Mouse (Mus musculus) kidney, postnatal 14 days (tissue): ENCODE measurements around the gene Gm21987.

Experiments
- DNase-seq: peaks from one replicate; pipeline ENCODE4 v3.0.0; 2022; ENCODE audit warnings: mixed read lengths

The Gm21987 gene

DNA sequence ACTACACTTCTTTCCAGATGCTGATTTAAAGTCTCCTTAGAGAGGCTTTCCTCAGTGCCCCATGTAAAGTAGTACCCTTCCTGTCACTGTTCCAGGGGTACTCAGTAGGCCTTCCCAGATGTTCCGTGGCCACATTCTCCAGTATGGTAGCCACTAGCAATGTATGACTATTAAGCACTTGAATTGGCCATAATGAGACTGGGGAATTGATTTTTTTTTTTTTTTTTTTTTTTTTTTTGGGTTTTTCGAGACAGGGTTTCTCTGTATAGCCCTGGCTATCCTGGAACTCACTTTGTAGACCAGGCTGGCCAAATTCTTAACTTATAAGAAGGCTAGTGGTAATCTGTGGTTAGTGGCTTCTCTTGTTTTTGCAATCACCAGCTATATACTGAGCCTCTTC lies 3.0 kb downstream of the Gm21987 start:
- DNase-seq: no peak

DNA sequence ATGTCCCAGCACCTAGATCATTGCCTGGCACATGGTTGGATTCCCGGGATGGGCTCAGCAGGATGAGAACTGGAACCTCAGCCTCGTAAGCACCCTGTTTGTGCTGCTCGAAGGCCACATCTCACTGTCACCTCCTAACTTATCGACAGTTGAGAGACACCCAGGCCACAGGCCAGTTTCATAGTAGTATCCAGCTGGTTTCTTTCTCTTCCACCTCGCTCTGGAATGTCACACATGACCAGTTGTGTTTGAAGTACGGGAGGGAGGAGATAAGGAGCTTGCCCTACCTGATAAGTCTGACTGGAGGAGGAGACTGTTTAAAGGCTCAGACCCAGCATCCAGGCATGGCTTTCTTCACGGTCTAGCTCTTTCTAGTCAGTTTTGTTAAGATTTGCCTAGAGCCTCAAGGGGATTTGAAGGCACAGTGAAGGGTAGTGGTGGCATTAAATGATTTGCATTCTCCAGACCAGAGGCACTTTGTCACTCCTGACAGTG lies 3.6 kb downstream of the Gm21987 start:
- DNase-seq: no peak

DNA sequence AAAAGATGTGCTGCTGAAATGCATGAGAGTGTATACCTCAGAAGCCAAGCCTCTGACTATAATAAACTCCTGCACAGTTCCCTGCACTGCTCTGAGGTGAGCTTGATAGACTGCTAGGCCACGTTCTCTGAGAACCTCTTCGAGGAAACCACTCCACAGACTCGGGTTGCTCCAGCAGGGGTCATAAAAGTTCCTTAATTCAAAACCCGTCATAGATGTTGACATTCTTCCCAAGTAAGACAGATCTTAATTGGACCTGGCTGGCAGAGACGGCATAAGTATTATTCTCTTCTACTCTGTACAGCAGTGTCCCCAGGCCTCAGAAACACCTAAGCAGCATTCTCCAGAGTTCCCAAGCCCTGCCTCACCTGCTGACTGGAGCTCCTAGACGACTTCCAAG lies 4.1 kb downstream of the Gm21987 start:
- DNase-seq: no peak

DNA sequence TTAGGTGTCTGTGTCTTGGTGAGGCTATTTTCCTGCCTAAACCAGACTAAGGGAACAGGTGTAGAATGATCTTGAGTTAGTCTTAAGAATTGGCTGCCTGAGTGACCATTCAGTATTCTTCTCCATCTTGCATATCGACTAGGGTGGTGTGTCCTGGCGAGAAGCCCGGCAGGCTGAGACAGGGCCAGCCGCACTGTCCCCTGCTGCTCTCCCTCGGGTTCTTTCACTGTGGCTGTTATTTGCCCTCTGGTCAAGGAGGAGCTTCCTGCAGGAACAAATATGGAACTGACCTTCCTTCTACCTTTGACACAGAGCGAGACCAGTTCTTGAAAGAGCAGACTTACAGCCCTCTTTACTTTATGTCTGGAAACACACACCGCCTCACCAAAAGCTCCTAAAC lies 5.2 kb downstream of the Gm21987 start:
- DNase-seq: no peak

DNA sequence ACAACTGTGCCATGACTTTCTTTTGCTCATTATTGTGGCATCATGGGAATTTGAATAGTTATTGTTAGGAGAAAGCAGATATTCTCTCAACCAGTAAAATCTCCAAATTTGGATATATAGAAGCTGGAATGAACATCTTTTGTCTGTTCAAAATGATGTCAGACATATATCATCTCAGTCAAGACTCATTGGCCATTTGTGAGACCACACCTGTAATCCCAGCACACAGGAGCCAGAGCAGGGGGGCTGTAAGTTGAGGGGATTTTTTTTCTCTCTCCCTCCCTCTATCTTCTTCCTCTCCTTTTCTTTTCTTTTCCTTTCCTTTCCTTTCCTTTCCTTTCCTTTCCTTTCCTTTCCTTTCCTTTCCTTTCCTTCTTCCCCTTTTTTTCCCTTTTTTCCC lies 6.0 kb downstream of the Gm21987 start:
- no peak for DNase-seq

DNA sequence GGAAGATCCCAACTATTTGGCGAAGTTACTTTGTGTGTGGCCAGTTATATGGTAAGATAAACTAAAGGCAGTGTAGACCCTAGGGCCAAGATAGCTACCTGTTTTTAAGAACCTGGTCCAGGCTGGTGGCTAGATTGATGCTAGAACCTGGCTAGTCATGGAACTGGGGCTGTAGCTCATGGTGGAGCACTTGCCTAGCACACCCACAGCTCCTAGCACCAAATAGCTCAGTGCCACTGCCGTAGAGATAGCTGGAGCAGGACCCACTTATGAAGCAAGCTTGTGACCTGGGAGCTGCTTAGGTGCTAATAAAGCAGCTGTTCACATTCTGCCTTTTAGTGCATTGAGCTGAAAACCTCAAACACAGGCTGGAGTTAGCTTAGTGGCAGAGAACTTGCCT lies 6.8 kb downstream of the Gm21987 start:
- no peak for DNase-seq

DNA sequence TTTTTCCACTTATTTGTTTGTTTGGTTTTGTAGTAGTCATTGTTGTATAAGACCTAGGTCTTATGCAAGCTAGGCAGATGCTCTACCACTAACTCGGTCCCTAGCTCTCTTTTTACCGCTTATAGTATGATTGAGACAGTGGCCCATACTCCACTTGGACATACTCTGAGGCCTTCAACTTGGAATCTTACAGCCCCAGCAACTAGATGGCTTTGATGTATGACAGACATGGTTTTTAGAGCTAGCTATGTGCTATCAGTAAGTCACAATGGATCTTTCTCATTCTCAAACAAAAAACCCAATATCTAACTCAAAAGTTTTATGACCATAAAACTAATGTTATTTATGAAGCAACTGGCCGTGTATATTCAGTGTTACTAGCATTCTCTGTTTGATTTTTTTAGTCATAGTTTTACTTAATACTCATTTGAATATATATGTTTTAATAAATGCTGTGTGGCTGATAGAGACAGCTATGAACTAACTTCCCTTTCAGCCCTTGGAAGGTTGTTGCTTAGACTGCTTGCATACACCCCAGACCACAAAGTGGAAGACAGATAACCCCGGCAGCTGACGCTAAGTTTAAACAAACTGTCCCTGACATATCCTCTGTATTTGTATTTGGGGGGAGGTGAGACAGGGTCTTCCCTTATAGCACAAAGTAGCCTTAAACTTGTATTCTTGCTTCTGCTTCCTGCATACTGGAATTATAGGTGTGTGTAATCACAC lies 7.5 kb downstream of the Gm21987 start:
- no peak for DNase-seq

DNA sequence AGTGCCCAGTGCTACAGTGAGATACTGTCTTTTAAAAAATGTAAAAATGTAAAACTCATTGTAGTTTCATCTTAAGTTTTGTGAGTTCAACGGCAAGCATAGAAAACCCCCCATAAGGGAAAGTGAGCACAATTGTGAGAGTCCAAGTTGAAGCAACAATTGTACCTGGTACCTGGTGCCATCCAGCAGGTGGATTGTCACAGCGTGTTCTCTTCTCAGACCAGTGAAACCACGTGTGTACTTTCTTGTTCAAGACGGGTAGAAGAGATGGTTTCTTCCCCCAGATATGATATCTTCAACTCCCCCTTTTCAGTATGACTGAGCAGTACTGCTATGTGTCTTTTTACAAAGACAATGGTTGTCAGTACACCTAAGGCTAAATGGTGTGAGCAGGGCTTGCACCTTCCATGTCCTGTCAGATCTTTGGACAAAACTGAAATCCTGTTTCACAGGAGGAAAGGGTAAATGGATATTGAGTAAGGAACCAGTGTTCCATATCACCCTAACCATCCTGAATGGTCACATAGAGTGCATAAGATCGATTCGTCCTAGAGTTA lies 11.5 kb downstream of the Gm21987 start:
- no peak for DNase-seq

DNA sequence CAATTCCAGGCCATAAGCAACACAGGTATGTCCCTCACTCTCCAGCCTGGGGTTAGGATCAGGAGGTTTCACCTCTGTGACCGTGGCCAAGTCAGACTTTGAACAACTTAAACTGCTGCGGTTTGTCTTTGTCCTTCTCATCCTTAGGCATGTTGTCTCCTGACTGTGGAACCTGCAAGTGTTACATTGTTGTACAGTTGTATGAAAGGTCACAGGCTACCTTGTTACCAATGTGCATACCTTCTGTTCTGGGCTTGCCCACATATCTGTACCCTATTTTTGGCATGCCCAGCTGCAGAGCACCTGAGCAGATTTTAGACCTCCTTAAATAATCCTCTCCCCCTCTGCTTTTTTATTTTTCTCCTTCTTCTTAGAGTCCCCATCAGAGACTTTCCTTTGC lies 12.4 kb downstream of the Gm21987 start:
- no peak for DNase-seq

DNA sequence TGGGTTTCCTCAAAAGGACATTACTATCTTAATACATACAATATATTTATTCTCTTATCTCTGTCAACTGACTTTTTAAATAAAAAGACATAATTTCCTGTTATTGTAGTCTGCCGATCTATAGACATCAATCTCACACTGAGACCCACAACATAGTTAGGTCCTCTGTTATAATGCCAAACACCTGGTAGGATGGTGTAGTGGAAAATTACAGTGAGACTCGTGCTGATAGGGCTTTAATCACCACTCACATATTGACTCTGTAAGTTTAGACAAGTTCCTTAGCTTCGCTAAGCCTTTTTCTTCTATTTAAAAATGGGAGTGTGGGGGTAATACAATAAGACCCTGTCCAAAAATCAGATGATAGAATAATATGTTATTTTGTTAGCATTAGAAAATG lies 13.0 kb downstream of the Gm21987 start:
- DNase-seq: no peak

DNA sequence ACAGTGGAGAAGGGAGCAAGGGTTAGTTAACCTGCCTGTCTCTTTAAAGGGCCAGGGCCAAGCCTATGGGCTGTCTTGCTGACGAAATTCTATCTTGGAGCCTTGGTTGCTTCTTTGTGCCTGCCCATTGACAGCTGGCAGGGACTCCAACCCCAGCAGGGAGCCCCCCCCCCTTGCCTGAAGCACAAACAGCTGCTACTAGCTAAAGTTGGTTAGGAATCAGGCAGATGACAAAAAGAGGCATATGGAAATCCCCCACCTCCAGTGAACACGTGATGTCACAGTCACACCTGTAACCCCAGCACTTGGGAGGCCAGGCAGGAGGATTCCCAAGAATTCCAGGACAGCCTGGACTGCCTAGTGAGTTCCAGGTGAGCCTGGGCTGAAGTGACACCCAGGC lies 13.5 kb downstream of the Gm21987 start:
- no peak for DNase-seq

DNA sequence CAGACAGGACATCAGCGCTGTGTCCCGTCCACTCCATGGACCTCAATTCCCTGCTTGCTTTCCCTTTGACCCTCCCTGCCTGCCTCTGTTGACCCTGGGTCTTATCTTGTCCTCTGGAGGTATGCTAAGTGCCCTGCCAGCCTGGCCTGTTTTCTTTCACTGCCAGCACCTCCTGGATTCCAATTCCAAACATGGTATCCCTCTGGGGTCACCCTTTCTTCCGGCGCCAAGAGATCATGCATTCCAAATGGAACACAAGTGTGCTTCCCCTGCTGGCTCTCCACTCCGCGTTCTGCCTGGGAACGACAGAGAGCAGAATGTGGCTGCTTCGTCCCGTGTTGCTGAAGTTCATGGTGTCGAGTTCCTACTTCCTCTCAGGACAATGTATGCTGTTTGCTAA lies 15.1 kb downstream of the Gm21987 start, which contains the start of gene Popdc2:
Gene Popdc2 (plus strand): TSS at position 277 of the 400 bp plus-strand sequence.
- no peak for DNase-seq

DNA sequence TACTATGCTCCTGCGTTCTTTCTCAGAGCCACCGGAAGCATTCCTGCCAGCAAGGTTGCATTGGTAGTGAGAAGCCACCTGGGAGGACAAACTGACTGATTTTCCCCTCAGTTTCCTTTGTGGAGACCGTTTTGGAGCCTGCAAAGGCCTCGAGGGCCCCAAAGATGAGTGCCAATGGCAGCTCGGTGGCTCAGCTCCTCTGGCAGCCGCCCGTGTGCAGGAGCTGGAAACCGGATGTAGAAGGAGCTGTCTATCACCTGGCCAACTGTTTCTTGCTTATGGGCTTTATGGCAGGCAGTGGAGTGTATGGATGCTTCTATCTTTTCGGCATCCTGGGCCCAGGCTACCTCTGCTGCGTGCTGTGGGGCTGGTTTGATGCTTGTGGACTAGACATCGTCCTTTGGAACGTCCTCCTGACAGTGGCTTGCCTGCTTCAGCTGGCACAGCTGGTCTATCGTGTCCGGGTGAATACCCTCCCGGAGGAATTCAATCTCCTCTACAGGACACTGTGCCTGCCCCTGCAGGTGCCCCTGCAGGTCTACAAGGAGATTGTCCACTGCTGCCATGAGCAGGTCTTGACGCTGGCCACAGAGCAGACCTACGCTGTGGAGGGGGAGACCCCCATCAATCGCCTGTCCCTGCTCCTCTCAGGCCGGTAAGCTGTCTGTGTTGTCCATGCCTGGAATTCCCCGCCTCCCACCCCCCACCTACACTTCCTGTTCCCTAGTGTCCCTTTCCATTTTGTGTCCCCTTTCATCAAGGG lies 15.8 kb downstream of the Gm21987 start:
- DNase-seq: no peak

DNA sequence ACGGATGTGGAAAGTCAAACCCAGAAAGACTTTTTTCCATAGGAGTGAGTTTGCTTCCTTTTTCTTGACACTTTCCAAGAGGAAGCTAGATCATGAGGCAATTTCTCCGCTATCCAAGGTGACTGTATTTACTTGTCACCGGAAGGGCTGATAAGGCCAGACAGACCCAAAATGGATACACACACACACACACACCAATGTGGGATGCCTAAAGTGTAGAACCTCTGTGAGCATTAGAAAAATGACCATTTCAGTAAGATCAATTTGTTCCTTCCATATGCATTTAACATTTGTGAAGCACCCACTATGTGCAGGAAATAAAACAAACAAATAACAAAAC lies 16.4 kb downstream of the Gm21987 start:
- no peak for DNase-seq

DNA sequence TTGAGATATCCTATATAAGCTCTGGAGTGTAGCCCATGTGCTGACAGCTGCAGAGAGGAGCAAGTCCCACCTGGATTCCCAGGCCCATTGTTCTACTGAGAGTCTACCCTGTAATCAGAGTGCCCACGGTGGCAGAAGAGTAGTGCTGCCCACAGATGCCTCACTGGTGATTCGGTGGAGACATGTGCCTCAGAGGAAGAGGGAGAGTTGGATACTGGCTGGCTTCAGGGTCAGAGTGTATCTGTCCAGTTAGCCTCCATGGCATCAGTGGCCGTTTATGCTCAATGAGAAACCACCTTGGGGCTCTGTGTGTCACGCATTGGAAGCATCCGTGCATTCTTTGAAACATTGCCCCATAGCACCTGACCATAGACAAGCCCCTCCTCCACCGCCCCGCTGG lies 16.8 kb downstream of the Gm21987 start:
- no peak for DNase-seq

DNA sequence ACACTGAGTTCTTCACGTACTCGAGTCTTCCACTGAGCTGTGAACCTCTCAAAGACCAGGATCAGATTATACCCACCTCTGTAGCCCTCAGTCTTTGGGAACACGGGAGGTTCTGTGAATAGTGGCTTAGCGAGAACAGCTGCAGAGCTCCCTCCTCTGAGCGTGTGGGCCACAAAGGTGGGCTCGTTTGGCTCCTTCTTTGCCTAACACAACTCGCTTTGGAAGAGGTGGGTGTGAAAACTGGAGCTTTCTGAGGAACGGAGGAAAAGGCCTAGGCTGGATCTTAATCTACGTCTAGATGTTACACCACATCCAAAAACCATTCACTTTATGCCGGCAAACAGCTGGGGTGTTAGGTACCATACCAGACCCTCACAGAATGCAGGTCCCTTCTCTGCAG lies 18.6 kb downstream of the Gm21987 start:
- no peak for DNase-seq

DNA sequence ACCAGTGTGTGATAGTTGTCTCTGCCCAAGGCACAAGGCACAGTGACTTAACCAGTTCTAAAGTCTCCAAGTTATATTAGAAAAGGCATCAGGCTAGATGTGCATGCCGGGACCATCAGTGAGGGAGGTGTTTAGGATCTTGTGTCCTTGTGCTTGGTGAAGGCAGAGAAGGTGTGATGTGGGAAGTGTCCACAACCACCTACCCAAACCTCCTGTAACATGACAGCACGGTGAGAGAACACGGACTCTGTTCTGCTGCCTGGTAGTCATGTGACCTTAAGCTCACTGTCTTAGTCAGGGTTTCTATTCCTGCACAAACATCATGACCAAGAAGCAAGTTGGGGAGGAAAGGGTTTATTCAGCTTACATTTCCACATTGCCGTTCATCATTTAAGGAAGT lies 19.4 kb downstream of the Gm21987 start:
- DNase-seq: no peak

DNA sequence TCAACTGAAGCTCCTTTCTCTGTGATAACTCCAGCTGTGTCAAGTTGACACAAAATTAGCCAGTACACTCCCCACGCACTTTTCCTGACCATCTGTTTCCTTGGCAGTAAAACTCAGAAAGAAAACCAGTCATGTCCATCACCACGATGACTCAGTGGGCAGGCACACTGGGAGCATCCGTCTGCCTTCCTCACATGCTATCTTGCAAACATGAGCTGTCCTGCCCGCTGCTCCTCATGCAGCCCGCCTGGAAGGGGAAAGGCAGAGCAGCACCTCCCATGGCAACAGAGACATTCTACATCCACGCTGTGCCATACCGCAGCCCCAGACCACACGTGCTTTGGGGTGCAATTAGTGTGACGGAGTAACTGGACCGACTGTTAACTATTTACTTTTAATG lies 21.5 kb downstream of the Gm21987 start:
- no peak for DNase-seq

DNA sequence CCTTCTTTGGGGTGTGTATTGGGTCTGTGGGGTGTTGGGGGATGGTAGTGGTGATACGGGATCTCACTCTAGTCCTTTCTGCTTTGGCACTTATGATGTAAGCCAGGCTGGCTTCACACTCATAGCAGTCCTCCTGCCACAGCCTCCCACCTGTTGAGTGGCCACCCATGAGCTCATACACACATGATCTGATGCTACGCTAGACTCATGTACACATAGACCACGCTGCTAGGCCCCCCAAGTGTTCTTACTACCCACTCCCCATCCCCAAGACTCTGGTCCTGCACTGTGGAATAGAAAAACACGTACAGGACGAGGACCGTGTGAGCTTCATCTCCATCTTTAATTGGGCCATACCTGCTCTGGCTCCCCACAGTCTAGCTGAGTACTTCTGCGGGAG lies 22.2 kb downstream of the Gm21987 start:
- DNase-seq: no peak

DNA sequence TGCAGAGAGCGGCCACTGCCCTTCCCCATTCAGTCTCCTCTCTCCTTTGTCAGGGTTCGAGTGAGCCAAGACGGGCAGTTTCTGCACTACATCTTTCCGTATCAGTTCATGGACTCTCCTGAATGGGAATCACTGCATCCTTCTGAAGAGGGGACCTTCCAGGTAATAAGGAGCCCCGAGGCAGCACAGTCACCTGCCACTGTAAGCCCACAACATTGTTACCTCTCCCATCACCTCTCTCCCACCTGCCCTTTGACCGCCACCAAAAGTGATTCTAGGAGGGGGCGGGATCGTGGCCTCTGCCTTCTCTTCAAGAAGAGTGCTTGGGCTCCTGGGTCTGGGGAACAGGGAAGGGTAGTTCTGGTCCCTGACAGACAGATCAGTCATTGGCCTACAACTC lies 22.6 kb downstream of the Gm21987 start:
- no peak for DNase-seq

DNA sequence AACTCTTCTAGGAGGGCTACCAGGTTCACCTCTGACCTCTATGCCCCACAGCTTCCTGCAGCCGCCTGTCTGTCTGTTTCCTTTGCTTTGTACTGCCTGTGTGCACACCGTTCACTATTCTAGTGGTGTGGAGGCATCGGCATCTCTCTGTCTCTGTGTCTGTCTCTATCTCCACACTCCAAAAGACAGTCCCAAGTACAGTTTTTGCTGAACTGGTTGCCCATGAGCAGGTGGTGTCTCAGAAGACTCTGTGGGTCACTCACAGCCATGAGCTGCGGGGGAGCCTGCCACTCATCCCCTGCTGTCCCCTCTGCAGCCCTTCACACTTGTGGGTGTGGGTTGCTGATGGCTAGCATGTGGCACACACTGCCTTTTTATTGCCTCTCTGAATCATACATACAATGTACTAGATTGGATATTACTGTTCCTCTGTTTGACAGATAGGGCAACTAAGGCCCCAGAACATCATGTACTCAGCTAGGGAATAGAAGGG lies 23.2 kb downstream of the Gm21987 start:
- DNase-seq: no peak

DNA sequence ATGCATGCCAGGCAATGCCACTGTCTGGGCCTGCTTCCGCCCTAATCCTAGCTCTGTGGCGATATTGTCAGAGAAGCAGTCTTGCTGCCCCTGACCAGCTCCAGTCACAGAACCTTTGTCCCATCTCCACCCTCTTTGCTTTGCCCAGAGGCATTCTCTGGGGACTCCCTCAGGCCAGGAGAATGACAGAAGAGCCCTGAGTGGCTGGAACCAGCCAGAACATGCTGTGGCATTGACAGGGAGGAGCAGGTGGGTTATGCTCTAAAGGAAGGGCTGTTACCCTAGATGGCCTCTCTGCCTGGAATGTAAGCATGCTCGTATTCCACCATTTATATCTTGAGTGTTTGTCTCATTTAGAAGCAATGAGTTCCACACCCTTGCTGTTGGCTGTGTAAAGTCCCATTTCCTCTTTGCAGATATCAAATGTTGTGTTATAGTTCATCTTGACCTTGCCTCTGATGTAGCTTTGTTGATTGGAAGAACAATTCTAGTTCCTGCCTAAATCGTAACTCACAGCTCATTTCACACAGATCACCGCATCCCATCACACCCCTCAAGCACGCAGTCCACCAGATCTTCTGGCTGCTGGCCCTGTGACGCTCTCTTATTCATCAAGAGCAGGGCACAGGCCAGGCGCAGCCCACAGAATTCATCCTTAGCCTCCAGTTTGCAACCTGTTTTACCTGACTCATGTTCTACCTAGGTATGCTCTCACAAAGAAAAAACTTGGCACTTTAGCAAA lies 24.0 kb downstream of the Gm21987 start:
- no peak for DNase-seq

DNA sequence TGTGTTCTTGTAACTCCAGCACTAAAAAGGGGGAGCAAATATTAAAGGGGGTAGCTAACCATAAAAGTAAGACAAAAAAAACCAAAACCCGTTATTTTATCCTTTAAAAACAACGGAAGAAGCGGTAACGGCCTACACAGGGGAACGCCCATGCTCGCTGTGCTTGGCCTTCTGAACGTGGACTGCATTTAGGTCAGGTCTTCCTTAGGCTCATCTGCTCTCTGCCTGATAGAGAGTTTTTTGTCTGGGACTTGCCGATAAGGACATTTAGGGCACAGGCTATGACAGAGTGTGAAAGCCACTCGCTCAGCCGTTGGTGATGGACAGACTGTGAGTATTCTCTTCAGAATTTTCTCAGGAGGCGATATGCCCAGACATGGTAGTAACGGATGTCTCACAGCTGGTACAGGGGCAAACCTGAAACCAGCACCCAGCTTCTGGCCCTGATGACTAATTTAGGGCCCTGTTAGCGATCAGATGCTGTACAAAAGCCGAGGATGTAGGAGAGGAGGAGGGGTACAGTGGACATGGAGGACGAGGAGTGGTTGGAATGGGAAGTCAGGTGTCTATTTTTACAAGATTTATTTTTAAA lies 25.0 kb downstream of the Gm21987 start:
- no peak for DNase-seq
